Mouse (Mus musculus): ENCODE results near the gene Maco1. TPM values are rescaled to one million over a fixed set of nuclear protein-coding genes. Genes with fewer than 3 reads are reported as not detected.

Maco1 gene
- polyA plus RNA-seq, 1 experiment from 2014 or later, result 20.8 TPM

- DNase-seq (ENCODE audit: low spot score) (peak; percentile 60), ATAC-seq (ENCODE audit: low FRiP score, low TSS enrichment) (peak; percentile 49; the same call in 1 of the 2 replicates)
- H3K9me3 ChIP-seq (ENCODE audit: control insufficient read depth, low read length), result no peaks in the 10 kb centered on the region
- 24% methylated on average over 7 of the region's 7 CpGs for WGBS
- no peak overlapping the region for H3K27ac ChIP-seq (replicated peaks)
- TF ChIP-seq CTCF (IDR thresholded peaks at IDR 0.05; ENCODE audit: low read depth), result peak; percentile 81
- TF ChIP-seq EP300 (optimal IDR thresholded peaks at IDR 0.05), result no peak
- H3K36me3 ChIP-seq (ENCODE audit: control insufficient read depth, insufficient read depth, low read length), result no peaks in the 10 kb centered on the region
- H3K27me3 ChIP-seq (ENCODE audit: control insufficient read depth, insufficient read depth, low read length), result no peaks in the 10 kb centered on the region
- H3K4me2 ChIP-seq (replicated peaks; ENCODE audit: low read depth), result no peak overlapping the region
- 0 out of 2 replicates have a peak, but pooled peaks cover 3% of the 10 kb centered on the region for H3K4me1 ChIP-seq (replicated peaks; ENCODE audit: control insufficient read depth, insufficient read depth)
- H3K4me3 ChIP-seq (ENCODE audit: low read depth, low read length), result no peak overlapping the region
- no peak overlapping the region for H3K9ac ChIP-seq (ENCODE audit: low read length)
Observed at GRCm38 (mm10) chr4:134883266-134883665, 30.1 kb upstream of the Maco1 start.

DNA sequence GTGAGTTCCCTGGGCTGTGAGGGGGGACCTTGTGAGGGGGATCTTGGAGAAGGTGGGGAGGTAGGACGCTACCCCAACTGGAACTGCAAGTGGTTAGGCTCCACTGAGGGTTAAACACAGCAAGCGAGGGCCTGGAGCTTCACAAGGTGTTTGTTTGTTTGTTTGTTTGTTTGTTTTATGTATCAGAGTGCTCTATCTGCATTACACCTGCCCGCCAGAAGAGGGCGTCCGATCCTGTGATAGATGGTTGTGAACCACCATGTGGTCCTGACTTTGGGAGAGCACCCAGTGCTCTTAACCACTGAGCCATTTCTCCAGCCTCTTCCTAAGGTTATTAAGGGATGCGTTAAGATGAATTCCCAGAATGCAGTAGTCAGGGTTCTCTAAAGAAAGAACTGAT lies 26.9 kb upstream of the Maco1 start:
- Histone ChIP-seq H3K27me3 (ENCODE audit: control insufficient read depth, insufficient read depth, low read length) (no peaks in the 10 kb centered on the region), H3K9ac (ENCODE audit: low read length) (no peak overlapping the region), H3K27ac (replicated peaks) (no peak overlapping the region), H3K4me2 (replicated peaks; ENCODE audit: low read depth) (peak overlapping the region; percentile 54), H3K9me3 (ENCODE audit: control insufficient read depth, low read length) (no peaks in the 10 kb centered on the region), H3K4me3 (ENCODE audit: low read depth, low read length) (no peak overlapping the region), H3K4me1 (replicated peaks; ENCODE audit: control insufficient read depth, insufficient read depth) (0 out of 2 replicates have a peak, but pooled peaks cover 3% of the 10 kb centered on the region), H3K36me3 (ENCODE audit: control insufficient read depth, insufficient read depth, low read length) (no peaks in the 10 kb centered on the region)
- no peak for DNase-seq (ENCODE audit: low spot score)
- 34% methylated on average over 6 of the region's 6 CpGs for WGBS
- peak; percentile 58 for TF ChIP-seq CTCF (IDR thresholded peaks at IDR 0.05; ENCODE audit: low read depth)
- no peak for TF ChIP-seq EP300 (optimal IDR thresholded peaks at IDR 0.05)
- no peak for ATAC-seq (ENCODE audit: low FRiP score, low TSS enrichment)

- 0 out of 2 replicates have a peak, but pooled peaks cover 3% of the 10 kb centered on the region for H3K4me1 ChIP-seq (replicated peaks; ENCODE audit: control insufficient read depth, insufficient read depth)
- 5% methylated on average over 17 of the region's 17 CpGs for WGBS
- no peaks in the 10 kb centered on the region for H3K9me3 ChIP-seq (ENCODE audit: control insufficient read depth, low read length)
- no peaks in the 10 kb centered on the region for H3K27me3 ChIP-seq (ENCODE audit: control insufficient read depth, insufficient read depth, low read length)
- TF ChIP-seq EP300 (optimal IDR thresholded peaks at IDR 0.05) (no peak), CTCF (IDR thresholded peaks at IDR 0.05; ENCODE audit: low read depth) (peak; percentile 85)
- no peak overlapping the region for H3K9ac ChIP-seq (ENCODE audit: low read length)
- DNase-seq (ENCODE audit: low spot score) (peak; percentile 78), ATAC-seq (ENCODE audit: low FRiP score, low TSS enrichment) (no peak)
- H3K36me3 ChIP-seq (ENCODE audit: control insufficient read depth, insufficient read depth, low read length), result no peaks in the 10 kb centered on the region
- H3K4me2 ChIP-seq (replicated peaks; ENCODE audit: low read depth), result peak overlapping the region; percentile 54
- no peak overlapping the region for H3K27ac ChIP-seq (replicated peaks)
- H3K4me3 ChIP-seq (ENCODE audit: low read depth, low read length), result peak overlapping the region; percentile 18; the same call in 1 of the 2 replicates
Observed at GRCm38 (mm10) chr4:134879410-134879981, 26.4 kb upstream of the Maco1 start.

GRCm38 (mm10) chr4:134876171-134876570 lies 23.0 kb upstream of the Maco1 start:
- H3K36me3 ChIP-seq (ENCODE audit: control insufficient read depth, insufficient read depth, low read length), result no peaks in the 10 kb centered on the region
- H3K4me1 ChIP-seq (replicated peaks; ENCODE audit: control insufficient read depth, insufficient read depth), result 0 out of 2 replicates have a peak, but pooled peaks cover 3% of the 10 kb centered on the region
- WGBS, result 71% methylated on average over 9 of the region's 9 CpGs
- no peak overlapping the region for H3K9ac ChIP-seq (ENCODE audit: low read length)
- no peak overlapping the region for H3K27ac ChIP-seq (replicated peaks)
- H3K9me3 ChIP-seq (ENCODE audit: control insufficient read depth, low read length), result no peaks in the 10 kb centered on the region
- H3K4me3 ChIP-seq (ENCODE audit: low read depth, low read length), result no peak overlapping the region
- TF ChIP-seq CTCF (IDR thresholded peaks at IDR 0.05; ENCODE audit: low read depth) (no peak), EP300 (optimal IDR thresholded peaks at IDR 0.05) (no peak)
- H3K4me2 ChIP-seq (replicated peaks; ENCODE audit: low read depth), result no peak overlapping the region
- DNase-seq (ENCODE audit: low spot score) (no peak), ATAC-seq (ENCODE audit: low FRiP score, low TSS enrichment) (no peak)
- no peaks in the 10 kb centered on the region for H3K27me3 ChIP-seq (ENCODE audit: control insufficient read depth, insufficient read depth, low read length)

GRCm38 (mm10) chr4:134871950-134872349 lies 18.8 kb upstream of the Maco1 start:
- no peaks in the 10 kb centered on the region for H3K36me3 ChIP-seq (ENCODE audit: control insufficient read depth, insufficient read depth, low read length)
- no peak overlapping the region for H3K9ac ChIP-seq (ENCODE audit: low read length)
- no peaks in the 10 kb centered on the region for H3K9me3 ChIP-seq (ENCODE audit: control insufficient read depth, low read length)
- no peak overlapping the region for H3K4me3 ChIP-seq (ENCODE audit: low read depth, low read length)
- ATAC-seq (ENCODE audit: low FRiP score, low TSS enrichment) (peak; percentile 27; the same call in 1 of the 2 replicates), DNase-seq (ENCODE audit: low spot score) (no peak)
- no peak overlapping the region for H3K27ac ChIP-seq (replicated peaks)
- H3K4me2 ChIP-seq (replicated peaks; ENCODE audit: low read depth), result no peak overlapping the region
- H3K4me1 ChIP-seq (replicated peaks; ENCODE audit: control insufficient read depth, insufficient read depth), result no peaks in the 10 kb centered on the region; the same call in 1 of the 2 replicates
- H3K27me3 ChIP-seq (ENCODE audit: control insufficient read depth, insufficient read depth, low read length), result no peaks in the 10 kb centered on the region
- WGBS, result 38% methylated on average over 2 of the region's 2 CpGs
- TF ChIP-seq EP300 (optimal IDR thresholded peaks at IDR 0.05) (no peak), CTCF (IDR thresholded peaks at IDR 0.05; ENCODE audit: low read depth) (no peak)

GRCm38 (mm10) chr4:134871477-134871876 lies 18.3 kb upstream of the Maco1 start:
- Histone ChIP-seq H3K27ac (replicated peaks) (no peak overlapping the region), H3K9ac (ENCODE audit: low read length) (no peak overlapping the region), H3K27me3 (ENCODE audit: control insufficient read depth, insufficient read depth, low read length) (no peaks in the 10 kb centered on the region), H3K36me3 (ENCODE audit: control insufficient read depth, insufficient read depth, low read length) (no peaks in the 10 kb centered on the region), H3K4me2 (replicated peaks; ENCODE audit: low read depth) (no peak overlapping the region), H3K4me3 (ENCODE audit: low read depth, low read length) (no peak overlapping the region), H3K4me1 (replicated peaks; ENCODE audit: control insufficient read depth, insufficient read depth) (no peaks in the 10 kb centered on the region; the same call in 1 of the 2 replicates), H3K9me3 (ENCODE audit: control insufficient read depth, low read length) (no peaks in the 10 kb centered on the region)
- TF ChIP-seq CTCF (IDR thresholded peaks at IDR 0.05; ENCODE audit: low read depth) (no peak), EP300 (optimal IDR thresholded peaks at IDR 0.05) (no peak)
- DNase-seq (ENCODE audit: low spot score) (peak; percentile 65), ATAC-seq (ENCODE audit: low FRiP score, low TSS enrichment) (no peak)
- 24% methylated on average over 4 of the region's 4 CpGs for whole genome bisulfite sequencing
